Mouse (Mus musculus): ENCODE results near the gene Lcn5.
"Not testable (repeated sequence)": the region's sequence is repeated elsewhere in the genome, so short reads cannot be mapped to it uniquely, and the experiment has no call there.

Lcn5 gene

DNA sequence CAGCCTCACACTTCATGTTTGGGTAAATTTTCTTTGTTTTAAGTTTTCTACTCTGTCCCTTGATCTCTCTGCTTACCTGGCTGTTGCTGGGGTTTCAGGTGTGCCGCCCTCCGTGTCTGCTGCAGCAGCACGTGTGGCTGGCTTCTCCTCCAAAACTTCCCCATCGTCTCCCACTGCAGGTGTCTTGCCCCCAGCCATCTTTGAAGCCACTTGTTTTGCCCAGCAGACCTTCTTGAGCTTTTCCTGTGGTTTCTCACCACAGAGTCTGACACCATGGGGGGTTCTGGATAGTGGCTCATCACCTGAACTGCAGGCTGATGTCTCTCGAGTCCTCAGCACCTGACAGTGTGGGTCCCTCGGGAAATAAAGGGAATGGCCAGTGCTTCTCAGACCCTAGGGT, 21.8 kb downstream of the Lcn5 start:
- DNase-seq = no peak

DNA sequence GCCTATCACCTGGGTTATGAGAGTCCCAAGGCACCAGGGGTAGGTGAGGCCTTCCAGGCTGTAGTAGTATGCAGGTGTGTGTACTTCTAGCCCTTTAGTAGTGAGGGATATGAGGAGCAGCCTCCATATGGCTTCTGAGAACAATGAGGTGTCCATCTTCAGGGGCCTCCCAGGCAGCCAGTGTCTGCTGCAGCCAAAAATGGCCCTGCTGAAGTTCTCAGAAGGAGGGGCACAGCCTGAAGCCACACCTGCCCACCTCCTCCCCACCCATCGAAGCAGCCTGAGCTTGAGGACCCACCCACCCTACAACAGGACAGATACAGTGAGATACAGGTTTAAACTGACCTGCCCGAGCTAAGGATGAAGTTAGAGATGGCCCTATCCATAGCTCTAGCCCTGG, 24.7 kb downstream of the Lcn5 start, which contains the start of gene Lcn10:
Gene Lcn10, plus strand, starts transcription at position 301 of the 400 bp plus-strand sequence.
- no peak for DNase-seq

DNA sequence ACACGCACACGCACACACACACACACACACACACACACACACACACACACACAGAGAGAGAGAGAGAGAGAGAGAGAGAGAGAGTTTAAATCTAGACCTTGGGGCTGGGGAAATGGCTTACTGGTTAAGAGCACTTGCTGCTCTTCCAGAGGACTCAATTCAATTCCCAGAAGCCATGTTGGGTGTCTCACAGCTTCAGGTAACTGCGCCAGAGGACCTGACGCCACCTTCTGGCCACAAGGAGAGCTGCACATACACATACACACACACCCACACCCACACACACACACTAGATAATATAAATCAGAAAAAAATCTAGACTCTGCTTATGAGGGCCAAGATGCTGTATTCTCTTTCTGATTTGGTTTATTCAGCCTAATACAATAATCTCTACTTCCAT, 29.2 kb downstream of the Lcn5 start:
- no peak for DNase-seq

DNA sequence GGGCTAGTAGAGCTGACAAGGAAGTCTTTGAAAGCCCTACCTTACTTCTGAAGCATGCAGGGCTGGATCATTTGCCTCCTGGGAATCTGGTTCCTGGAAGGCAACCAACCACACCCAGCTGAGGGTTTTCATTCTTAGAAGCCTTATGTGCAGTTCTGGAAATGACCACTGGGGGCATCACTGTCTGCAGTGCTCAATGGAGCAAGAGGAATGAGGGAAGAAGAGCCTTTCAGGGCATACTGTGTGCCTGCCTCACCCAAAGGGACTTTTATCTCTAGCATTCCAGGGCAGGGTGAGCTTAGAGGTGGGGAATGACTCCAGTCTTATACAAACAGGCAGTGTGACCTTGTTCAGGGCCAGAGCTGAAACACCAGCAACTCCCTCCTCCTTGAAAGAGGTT, 36.9 kb downstream of the Lcn5 start:
- DNase-seq = peak; percentile 83

DNA sequence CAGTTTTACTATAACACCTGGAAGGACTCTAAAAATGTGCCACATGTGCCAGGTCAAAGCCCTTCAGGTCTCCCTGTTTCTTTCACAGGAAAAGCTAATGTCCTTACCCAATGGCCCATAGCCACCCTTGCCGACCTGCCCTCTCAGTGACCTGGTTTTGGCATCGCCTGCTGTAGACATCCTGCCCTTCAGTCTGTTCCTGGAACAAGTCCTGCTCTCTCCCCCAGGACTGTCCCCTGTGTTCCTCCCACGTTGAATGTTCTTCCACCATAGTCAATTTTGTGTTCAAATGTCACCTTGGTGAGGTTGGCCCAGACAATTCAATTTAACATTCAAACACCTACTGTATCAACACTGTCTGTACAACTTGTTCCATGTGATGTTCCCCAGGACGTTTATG, 39.2 kb downstream of the Lcn5 start:
- no peak for DNase-seq

DNA sequence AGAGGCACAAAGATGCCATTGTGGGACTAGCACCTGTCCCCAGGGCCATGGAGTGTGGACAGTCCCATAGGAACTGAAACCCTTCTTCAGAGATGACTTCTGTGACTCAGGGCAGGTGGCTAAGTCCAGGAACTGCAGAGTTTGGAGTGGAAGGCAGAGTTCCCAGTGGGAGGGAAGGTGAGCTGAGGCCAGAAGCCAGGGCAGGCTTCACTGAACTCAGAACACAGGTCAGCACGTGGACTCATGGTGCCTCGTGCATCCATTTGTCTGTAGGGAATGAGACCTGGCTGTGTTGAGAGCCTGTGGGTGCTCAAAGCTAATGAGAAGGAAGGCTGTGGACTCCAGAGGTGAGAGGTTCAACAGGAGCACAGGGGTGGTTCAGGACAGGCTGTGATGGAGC, 40.9 kb downstream of the Lcn5 start:
- no peak for DNase-seq

DNA sequence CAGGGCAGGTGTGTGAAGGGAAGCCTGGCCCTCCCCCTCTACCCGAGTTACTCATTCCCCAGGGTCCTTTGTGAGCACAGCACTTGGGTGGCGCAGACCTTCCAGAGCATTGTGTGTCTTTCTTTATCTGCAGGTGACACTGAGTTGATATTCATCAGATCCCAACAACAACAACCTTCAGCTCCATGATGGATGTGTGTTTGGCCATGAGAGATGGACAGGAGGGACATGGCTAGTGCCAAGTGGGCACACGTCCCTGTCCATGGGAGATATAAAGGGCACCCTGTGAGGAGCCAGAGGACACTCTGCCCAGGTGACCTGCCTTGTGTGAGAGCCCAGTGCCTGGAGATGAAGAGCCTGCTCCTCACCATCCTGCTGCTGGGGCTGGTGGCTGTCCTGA, 42.0 kb downstream of the Lcn5 start, which contains the start of gene Obp2a:
Gene Obp2a, plus strand, starts transcription at position 301 of the 400 bp plus-strand sequence.
- not testable (repeated sequence) for DNase-seq

DNA sequence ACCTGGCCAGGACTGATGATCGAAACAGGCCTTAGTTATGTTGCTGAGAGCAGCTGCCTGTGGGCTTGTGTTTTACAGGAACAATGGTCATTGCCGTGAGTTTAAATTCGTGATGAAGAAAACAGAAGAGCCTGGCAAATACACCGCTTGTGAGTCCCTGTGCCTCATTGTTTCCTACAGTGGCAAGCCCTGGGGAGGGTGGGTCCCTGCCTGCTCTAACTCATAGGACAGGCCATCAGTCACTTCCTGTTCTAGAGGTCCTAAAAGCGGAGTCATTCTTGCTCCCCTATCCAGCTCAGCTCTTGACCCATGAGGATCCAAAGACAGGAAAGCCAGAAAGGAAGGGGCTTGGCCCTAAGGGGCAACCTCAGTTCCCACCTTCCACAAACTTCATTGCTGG, 43.2 kb downstream of the Lcn5 start:
- no peak for DNase-seq

DNA sequence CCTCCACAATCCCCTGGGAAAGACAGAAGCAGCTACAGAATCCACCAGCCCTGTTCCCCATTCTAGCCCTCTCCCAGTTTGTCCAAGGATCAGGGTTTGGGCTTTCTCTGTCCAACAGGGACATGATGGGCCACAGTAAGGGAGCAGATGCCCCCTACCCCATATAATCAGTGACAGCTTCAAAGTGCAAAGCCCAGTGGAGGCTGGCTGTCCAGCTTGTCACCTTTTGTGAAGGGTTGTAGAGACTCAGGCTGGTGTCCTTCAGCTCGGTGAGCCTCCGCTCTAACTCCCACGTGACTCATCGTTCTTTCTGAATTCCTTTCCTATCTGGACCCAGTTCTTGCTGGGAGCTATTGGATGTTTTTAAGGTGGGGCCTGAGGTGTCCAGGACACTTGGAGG, 46.0 kb downstream of the Lcn5 start:
- no peak for DNase-seq

DNA sequence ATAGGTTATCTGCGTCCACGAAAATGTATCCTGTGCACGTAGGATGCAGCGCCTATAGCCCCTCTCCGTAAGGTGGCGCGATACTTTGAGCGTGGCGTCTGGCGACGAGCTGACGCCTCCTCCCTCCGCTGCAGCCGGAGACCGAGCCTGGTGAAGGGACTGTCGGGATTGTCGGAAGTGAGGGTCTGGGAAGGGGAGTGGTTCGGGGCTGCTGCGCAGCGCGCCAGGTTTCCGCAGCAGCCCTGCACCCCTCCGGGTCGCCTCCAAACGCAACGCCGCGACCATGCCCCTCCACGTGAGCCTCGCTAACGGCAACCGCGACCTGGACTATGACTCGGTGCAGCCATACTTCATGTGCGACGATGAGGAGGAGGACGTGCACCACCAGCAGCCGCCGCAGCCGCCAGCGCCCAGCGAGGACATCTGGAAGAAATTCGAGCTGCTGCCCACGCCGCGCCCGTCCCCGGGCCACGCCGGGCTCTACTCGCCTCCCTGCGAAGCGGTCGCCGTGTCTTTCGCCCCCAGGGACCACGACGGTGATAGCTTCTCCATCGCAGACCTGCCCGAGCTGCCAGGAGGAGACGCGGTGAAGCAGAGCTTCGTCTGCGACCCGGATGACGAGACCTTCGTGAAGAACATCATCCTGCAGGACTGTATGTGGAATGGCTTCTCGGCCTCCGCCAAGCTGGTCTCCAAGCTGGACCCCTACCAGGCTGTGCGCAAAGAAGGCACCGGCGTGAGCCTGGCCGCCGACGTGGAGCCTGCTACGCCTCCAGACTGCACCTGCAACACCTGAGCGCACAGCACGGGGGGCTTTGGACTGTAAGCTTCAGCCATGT, 49.1 kb downstream of the Lcn5 start, which contains the start of gene Bmyc:
Gene Bmyc, plus strand, starts transcription at position 97 of the 839 bp plus-strand sequence.
- peak; percentile 93 for DNase-seq

DNA sequence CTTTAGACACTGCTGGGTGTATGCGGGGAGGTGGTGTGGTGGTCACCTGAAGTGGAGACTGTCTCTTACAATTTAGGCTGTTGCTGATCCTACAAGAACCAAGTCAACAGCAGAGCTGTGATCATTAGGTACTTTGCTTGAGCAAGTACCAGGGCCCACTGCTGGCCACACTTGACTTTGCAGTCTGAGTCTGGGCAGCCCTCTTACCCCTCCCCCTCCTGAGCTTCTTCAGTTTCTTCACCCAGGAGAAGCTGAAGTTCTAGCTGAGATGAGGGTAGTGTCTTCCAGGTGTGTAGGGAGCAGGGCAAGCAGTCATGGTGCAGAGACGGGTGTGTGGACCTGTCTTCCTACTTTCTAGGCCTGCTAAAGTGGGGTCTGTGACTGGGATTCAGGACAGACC, 50.4 kb downstream of the Lcn5 start:
- DNase-seq = peak; percentile 52

DNA sequence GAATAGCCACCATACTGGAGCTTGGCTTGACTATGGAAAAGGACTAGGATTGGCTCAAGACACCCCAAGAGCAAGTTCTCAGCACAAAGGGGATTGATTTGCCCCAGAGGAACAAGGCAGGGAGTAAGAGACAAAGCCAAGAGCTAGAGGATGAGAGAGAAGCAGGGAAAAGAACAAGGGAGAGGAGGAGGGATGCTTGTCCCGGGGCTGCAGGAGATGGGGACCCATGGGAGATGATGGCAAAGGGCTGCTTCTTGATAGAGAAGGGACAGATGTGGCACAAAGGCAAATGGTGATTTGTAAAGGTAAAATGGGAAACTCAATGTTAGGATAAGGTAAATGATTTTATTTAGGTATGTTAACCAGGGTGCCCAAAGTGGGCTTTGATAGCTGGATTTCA, 51.3 kb downstream of the Lcn5 start:
- not testable (repeated sequence) for DNase-seq

DNA sequence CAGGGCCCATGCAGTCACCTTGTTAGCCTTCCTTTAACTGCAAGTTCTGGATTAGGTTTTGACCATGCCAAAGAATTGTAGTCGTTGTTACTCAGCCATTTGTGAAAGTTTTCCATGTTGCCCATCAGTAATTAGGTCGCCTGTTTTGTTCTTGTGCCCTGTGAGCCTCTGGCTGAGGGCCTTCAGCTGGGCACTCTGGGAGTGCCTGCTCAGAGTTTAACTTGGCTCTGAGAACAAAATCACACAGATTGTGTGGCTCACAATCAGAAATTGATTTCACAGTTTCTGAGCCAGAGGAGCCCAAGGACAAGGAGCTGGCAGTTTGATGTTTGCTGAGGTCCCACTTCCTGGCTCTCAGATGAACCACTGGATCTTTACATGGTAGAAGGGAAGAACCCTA, 52.0 kb downstream of the Lcn5 start:
- DNase-seq = not testable (repeated sequence)
